11 mouse cellular contexts compared by ENCODE assay signal in the genomic region with DNA sequence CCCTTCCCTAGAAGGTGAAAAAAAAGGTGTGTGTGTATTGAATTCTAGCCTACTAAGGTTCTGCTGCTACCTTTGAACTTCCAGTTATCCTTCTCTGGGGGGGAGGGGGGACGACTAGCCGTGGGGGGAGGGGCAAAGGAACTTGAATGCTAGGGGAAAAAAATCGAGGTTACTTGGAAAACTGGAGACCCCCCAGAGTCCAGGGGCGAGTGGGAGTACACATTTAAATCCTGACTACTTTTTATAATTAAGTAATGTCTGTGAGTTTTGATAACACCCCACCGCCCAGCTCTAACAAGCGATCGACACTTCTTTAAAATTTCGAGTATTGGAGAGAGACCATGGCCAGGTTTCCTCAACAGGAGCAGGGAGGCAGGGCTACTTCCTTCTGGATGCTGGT. TPM values are rescaled to one million over a fixed set of nuclear protein-coding genes. Genes with fewer than 3 reads are reported as not detected.
DNase-seq lines count a peak whose midpoint lies in the region; ATAC-seq lines count a peak whose summit lies in the region.
"Had no signal": no experiment of that assay in that cellular context is flagged by ENCODE, and none has a peak within 500 bp of the region (broad histone marks: within the 10 kb centered on the region; RNA-seq: fewer than 3 reads in every experiment).

No protein-coding gene starts in this region.

- H3K27ac ChIP-seq in heart, embryonic 14.5 days (replicated peaks in 1 of 2; ENCODE audit: control insufficient read depth in 1 of 2, insufficient read depth in 1 of 2, low read depth in 2 of 2, low read length in 2 of 2): peak overlapping the region; percentile 96
- H3K27ac ChIP-seq in embryonic facial prominence, embryonic 10.5 days (replicated peaks): peak overlapping the region; percentile 98
- no peak overlapping the region for H3K27ac ChIP-seq in hindbrain, embryonic 16.5 days (ENCODE audit: low read depth, low read length)
- H3K27ac ChIP-seq in midbrain, embryonic 15.5 days: no peak overlapping the region

- peaks cover 31% of the 10 kb centered on the region for H3K36me3 ChIP-seq in heart, embryonic 14.5 days (ENCODE audit: control insufficient read depth, insufficient read depth, low read length)
- H3K36me3 ChIP-seq in embryonic facial prominence, embryonic 10.5 days (replicated peaks): peaks cover 44% of the 10 kb centered on the region
- H3K36me3 ChIP-seq in hindbrain, embryonic 16.5 days (ENCODE audit: control insufficient read depth, insufficient read depth, low read length): no peaks in the 10 kb centered on the region
- H3K36me3 ChIP-seq in midbrain, embryonic 15.5 days (replicated peaks): no peaks in the 10 kb centered on the region

- no peak for ATAC-seq in heart, embryonic 14.5 days (ENCODE audit: insufficient number of reproducible peaks, insufficient read depth, low FRiP score, low read depth)
- no peak for ATAC-seq in hindbrain, embryonic 16.5 days
- no peak for ATAC-seq in midbrain, embryonic 15.5 days (replicated peaks)

- DNase-seq in heart, postnatal 36 days: no peak
- DNase-seq in embryonic facial prominence, embryonic 10.5 days (ENCODE audit: low spot score): peak; percentile 14
- no peak for DNase-seq in frontal cortex, postnatal 14 days (ENCODE audit: low spot score in 2 of 2)
- DNase-seq in ovary, postnatal 36 days (ENCODE audit: low spot score): no peak
- no peak for DNase-seq in cerebellum, adult 9-10 months
- DNase-seq: thymus, adult 2 months had no signal

- peak overlapping the region; percentile 80 to 83 for H3K4me3 ChIP-seq in heart, embryonic 14.5 days (ENCODE audit: control insufficient read depth in 1 of 2, insufficient read depth in 1 of 2, low read depth in 1 of 2, low read length in 2 of 2)
- peak overlapping the region; percentile 99 for H3K4me3 ChIP-seq in embryonic facial prominence, embryonic 10.5 days
- peak overlapping the region; percentile 66 for H3K4me3 ChIP-seq in hindbrain, embryonic 16.5 days (ENCODE audit: low read length)
- H3K4me3 ChIP-seq in midbrain, embryonic 15.5 days: peak overlapping the region; percentile 57

- peaks cover 29 to 50% of the 10 kb centered on the region in 2 experiments for H3K4me1 ChIP-seq in heart, embryonic 14.5 days (ENCODE audit: control insufficient read depth in 2 of 2, insufficient read depth in 2 of 2, low read length in 2 of 2)
- peaks cover 85% of the 10 kb centered on the region for H3K4me1 ChIP-seq in embryonic facial prominence, embryonic 10.5 days
- H3K4me1 ChIP-seq in hindbrain, embryonic 16.5 days (ENCODE audit: control insufficient read depth, insufficient read depth, low read depth, low read length): peaks cover 30% of the 10 kb centered on the region
- peaks cover 47% of the 10 kb centered on the region for H3K4me1 ChIP-seq in midbrain, embryonic 15.5 days

- peak overlapping the region; percentile 99 for H3K9ac ChIP-seq in heart, embryonic 14.5 days (ENCODE audit: low read length)
- no peak overlapping the region for H3K9ac ChIP-seq in hindbrain, embryonic 16.5 days (ENCODE audit: low read depth, low read length)
- 0 out of 2 replicates have a peak overlapping the region, but pooled peaks have one; percentile 31 for H3K9ac ChIP-seq in midbrain, embryonic 15.5 days

- no peaks in the 10 kb centered on the region for H3K9me3 ChIP-seq in heart, embryonic 14.5 days (ENCODE audit: control insufficient read depth, low read length)
- no peaks in the 10 kb centered on the region for H3K9me3 ChIP-seq in embryonic facial prominence, embryonic 10.5 days
- H3K9me3 ChIP-seq in hindbrain, embryonic 16.5 days (ENCODE audit: control insufficient read depth, low read length): no peaks in the 10 kb centered on the region
- no peaks in the 10 kb centered on the region for H3K9me3 ChIP-seq in midbrain, embryonic 15.5 days

- no peaks in the 10 kb centered on the region for H3K27me3 ChIP-seq in heart, embryonic 14.5 days (ENCODE audit: control insufficient read depth, insufficient read depth, low read length)
- no peaks in the 10 kb centered on the region for H3K27me3 ChIP-seq in embryonic facial prominence, embryonic 10.5 days (replicated peaks; ENCODE audit: low read depth, poor library complexity, severe bottlenecking)
- H3K27me3 ChIP-seq in hindbrain, embryonic 16.5 days (replicated peaks; ENCODE audit: control insufficient read depth, insufficient read depth, low read length): peaks cover 19% of the 10 kb centered on the region
- peaks cover 25% of the 10 kb centered on the region for H3K27me3 ChIP-seq in midbrain, embryonic 15.5 days (replicated peaks)

- WGBS in heart, embryonic 14.5 days: 4% methylated on average over 8 of the region's 8 CpGs
- 2% methylated on average over 8 of the region's 8 CpGs for WGBS in embryonic facial prominence, embryonic 10.5 days
- 4% methylated on average over 8 of the region's 8 CpGs for WGBS in hindbrain, embryonic 16.5 days
- 6% methylated on average over 8 of the region's 8 CpGs for WGBS in midbrain, embryonic 15.5 days

- H3K4me2 ChIP-seq in heart, embryonic 14.5 days (ENCODE audit: low read length): peak overlapping the region; percentile 81
- peak overlapping the region; percentile 91 for H3K4me2 ChIP-seq in hindbrain, embryonic 16.5 days (ENCODE audit: low read length)
- H3K4me2 ChIP-seq in midbrain, embryonic 15.5 days: peak overlapping the region; percentile 93

- intact Hi-C loops in heart, postnatal 36 days (cut with DNase I): loop anchor here (5.0 kb wide), 1 partner anchor 48 kb away; no protein-coding TSS in a partner anchor

RNA-seq across cellular contexts. Expression of gene Ajuba, which starts 2.3 kb away (rescaled TPM):
- polyA plus RNA-seq in heart, embryonic 14.5 days (2014; fragmentation: Nextera tagmentation; extraction: Ambion mirVana): 22.4 and 25.4 TPM in 2 replicates
- total RNA-seq in heart, postnatal 36 days (2021): 1 to 10 TPM; 6.1 to 6.4 TPM
- 79.7 and 95.4 TPM in 2 replicates for polyA plus RNA-seq in embryonic facial prominence, embryonic 10.5 days (2016; fragmentation: Nextera tagmentation; extraction: Ambion mirVana)
- 4.7 and 6.0 TPM in 2 replicates for polyA plus RNA-seq in hindbrain, embryonic 16.5 days (2015; fragmentation: Nextera tagmentation; extraction: Ambion mirVana)
- polyA plus RNA-seq in midbrain, embryonic 15.5 days (2015; fragmentation: Nextera tagmentation; extraction: Ambion mirVana): 8.7 and 11.2 TPM in 2 replicates

RNA-seq across cellular contexts. Expression of gene Haus4, which starts 20.6 kb away (rescaled TPM):
- 36.1 and 36.3 TPM in 2 replicates for polyA plus RNA-seq in heart, embryonic 14.5 days (2014; fragmentation: Nextera tagmentation; extraction: Ambion mirVana)
- 1 to 10 TPM; 3.2 to 4.1 TPM for total RNA-seq in heart, postnatal 36 days (2021)
- polyA plus RNA-seq in embryonic facial prominence, embryonic 10.5 days (2016; fragmentation: Nextera tagmentation; extraction: Ambion mirVana): 58.9 and 60.5 TPM in 2 replicates
- polyA plus RNA-seq in hindbrain, embryonic 16.5 days (2015; fragmentation: Nextera tagmentation; extraction: Ambion mirVana): 19.4 and 20.7 TPM in 2 replicates
- 14.2 and 14.8 TPM in 2 replicates for polyA plus RNA-seq in midbrain, embryonic 15.5 days (2015; fragmentation: Nextera tagmentation; extraction: Ambion mirVana)

RNA-seq across cellular contexts. Expression of gene 4931414P19Rik, which starts 30.8 kb away (rescaled TPM):
- 4.7 and 7.1 TPM in 2 replicates for polyA plus RNA-seq in heart, embryonic 14.5 days (2014; fragmentation: Nextera tagmentation; extraction: Ambion mirVana)
- total RNA-seq in heart, postnatal 36 days (2021): 1 to 10 TPM; 4.0 to 5.9 TPM
- polyA plus RNA-seq in embryonic facial prominence, embryonic 10.5 days (2016; fragmentation: Nextera tagmentation; extraction: Ambion mirVana): 9.3 and 12.4 TPM in 2 replicates
- polyA plus RNA-seq in hindbrain, embryonic 16.5 days (2015; fragmentation: Nextera tagmentation; extraction: Ambion mirVana): 5.4 and 5.5 TPM in 2 replicates
- polyA plus RNA-seq in midbrain, embryonic 15.5 days (2015; fragmentation: Nextera tagmentation; extraction: Ambion mirVana): 6.7 and 9.0 TPM in 2 replicates

RNA-seq across cellular contexts. Expression of gene Psmb5, which starts 42.8 kb away (rescaled TPM):
- polyA plus RNA-seq in heart, embryonic 14.5 days (2014; fragmentation: Nextera tagmentation; extraction: Ambion mirVana): 336 and 345 TPM in 2 replicates
- total RNA-seq in heart, postnatal 36 days (2021): 100 to 1,000 TPM; 185 to 191 TPM
- polyA plus RNA-seq in embryonic facial prominence, embryonic 10.5 days (2016; fragmentation: Nextera tagmentation; extraction: Ambion mirVana): 486 and 490 TPM in 2 replicates
- 445 and 467 TPM in 2 replicates for polyA plus RNA-seq in hindbrain, embryonic 16.5 days (2015; fragmentation: Nextera tagmentation; extraction: Ambion mirVana)
- polyA plus RNA-seq in midbrain, embryonic 15.5 days (2015; fragmentation: Nextera tagmentation; extraction: Ambion mirVana): 445 and 463 TPM in 2 replicates

RNA-seq across cellular contexts. Expression of gene Psmb11, which starts 46.2 kb away (rescaled TPM):
- polyA plus RNA-seq in heart, embryonic 14.5 days (2014; fragmentation: Nextera tagmentation; extraction: Ambion mirVana): not detected in 2 replicates
- total RNA-seq in heart, postnatal 36 days (2021): not detected
- 0.04 and 0.12 TPM in 2 replicates for polyA plus RNA-seq in embryonic facial prominence, embryonic 10.5 days (2016; fragmentation: Nextera tagmentation; extraction: Ambion mirVana)
- polyA plus RNA-seq in hindbrain, embryonic 16.5 days (2015; fragmentation: Nextera tagmentation; extraction: Ambion mirVana): 0.16 and 0.37 TPM in 2 replicates
- not detected in 2 replicates for polyA plus RNA-seq in midbrain, embryonic 15.5 days (2015; fragmentation: Nextera tagmentation; extraction: Ambion mirVana)
- total RNA-seq: hematopoietic stem cell, adult 5-6 weeks; monocyte, adult 5-6 weeks had no signal

Comparison
In these comparisons a context has a peak if more than half of its experiments do, and no peak if none do; other contexts are left out.
1. H3K27ac ChIP-seq: peak in heart, embryonic 14.5 days (2 of 2) and embryonic facial prominence, embryonic 10.5 days (single experiment); none in hindbrain, embryonic 16.5 days (single experiment) and midbrain, embryonic 15.5 days (single experiment).
2. Peak in every context shown above with its lines, with median percentiles within 50 percentile points of each other: H3K4me2 ChIP-seq and H3K4me3 ChIP-seq.